Mouse (Mus musculus): ENCODE results near the gene Hkdc1.

- TF ChIP-seq CTCF (conservative IDR thresholded peaks at IDR 0.05; ENCODE audit: low read length) (peak; percentile 69), NANOG (IDR thresholded peaks at IDR 0.05; ENCODE audit: borderline replicate concordance, low read length) (no peak)
Measured at GRCm38 (mm10) chr10:62410943-62411342, 11.3 kb downstream of the Hkdc1 start.

All from E14TG2a.4 (cell line).